Comparison of ENCODE assay signal across 12 mouse cellular contexts in genomic region chr5:149748640-149749580, GRCm38 (mm10).
DNase-seq lines count a peak whose midpoint lies in the region; TF ChIP-seq lines count a peak whose summit lies in the region.
"Had no signal": no experiment of that assay in that cellular context is flagged by ENCODE, and none has a peak within 500 bp of the region (broad histone marks: within the 10 kb centered on the region; RNA-seq: fewer than 3 reads in every experiment).

No protein-coding gene starts in this region.

- intact Hi-C loops in gastrocnemius, postnatal 36 days (cut with DNase I) = no loop called here

- no peak for DNase-seq in layer of hippocampus, adult 2 months (ENCODE audit: low spot score in 2 of 2)
- no peak for DNase-seq in layer of hippocampus, adult 8-10 months (ENCODE audit: low spot score in 2 of 2)
- peak; percentile 81 for DNase-seq in ZHBTc4 (ENCODE audit: low read depth, low spot score)
- peak; percentile 20 for DNase-seq in induced T-regulatory cell, adult 2 months (ENCODE audit: low read depth)
- no peak for DNase-seq in gastrocnemius, postnatal 36 days
- no peak for DNase-seq in heart, embryonic 10.5 days (ENCODE audit: low spot score)
- DNase-seq: lung, postnatal 10 days had no signal

- H3K4me3 ChIP-seq in layer of hippocampus, adult 2 months = no peak overlapping the region
- H3K4me3 ChIP-seq in ES-Bruce4 (ENCODE audit: low read depth, low read length) = no peak overlapping the region
- no peak overlapping the region for H3K4me3 ChIP-seq in heart, embryonic 10.5 days
- H3K4me3 ChIP-seq: forebrain, embryonic 13.5 days; intestine, embryonic 15.5 days; midbrain, embryonic 12.5 days had no signal

- no peaks in the 10 kb centered on the region for H3K4me1 ChIP-seq in ES-Bruce4 (ENCODE audit: control insufficient read depth, insufficient read depth, low read length)
- no peaks in the 10 kb centered on the region for H3K4me1 ChIP-seq in heart, embryonic 10.5 days
- H3K4me1 ChIP-seq: forebrain, embryonic 13.5 days; intestine, embryonic 15.5 days; midbrain, embryonic 12.5 days had no signal

- H3K9ac ChIP-seq in ES-Bruce4 (ENCODE audit: low read depth, poor library complexity, severe bottlenecking) = no peak overlapping the region
- H3K9ac ChIP-seq: forebrain, embryonic 13.5 days; intestine, embryonic 15.5 days; midbrain, embryonic 12.5 days had no signal

- peak; percentile 60 for TF ChIP-seq CTCF in layer of hippocampus, adult 2 months (conservative IDR thresholded peaks at IDR 0.05)
- peak; percentile 69 for TF ChIP-seq CTCF in ES-Bruce4 (IDR thresholded peaks at IDR 0.05; ENCODE audit: low read depth, low read length)

- TF ChIP-seq EP300 in ES-Bruce4 (IDR thresholded peaks at IDR 0.05; ENCODE audit: insufficient read depth, low read depth, low read length) = no peak

- no peak for TF ChIP-seq POLR2A in ES-Bruce4 (IDR thresholded peaks at IDR 0.05; ENCODE audit: insufficient read depth, low read length)

- no peaks in the 10 kb centered on the region for H3K36me3 ChIP-seq in ES-Bruce4 (ENCODE audit: control insufficient read depth, insufficient read depth, low read length, poor library complexity, severe bottlenecking)
- H3K36me3 ChIP-seq in heart, embryonic 10.5 days = peaks cover 18% of the 10 kb centered on the region
- H3K36me3 ChIP-seq: intestine, embryonic 15.5 days had no signal

- 83% methylated on average over 27 of the region's 27 CpGs for WGBS in heart, embryonic 10.5 days

- H3K9me3 ChIP-seq in ES-Bruce4 (replicated peaks; ENCODE audit: control insufficient read depth, insufficient read depth, low read length, poor library complexity, severe bottlenecking) = 0 out of 2 replicates have a peak, but pooled peaks cover 3% of the 10 kb centered on the region
- no peaks in the 10 kb centered on the region for H3K9me3 ChIP-seq in heart, embryonic 10.5 days
- H3K9me3 ChIP-seq: forebrain, embryonic 13.5 days; G1E; intestine, embryonic 15.5 days; midbrain, embryonic 12.5 days had no signal

- H3K27ac ChIP-seq in layer of hippocampus, adult 2 months = no peak overlapping the region
- no peak overlapping the region for H3K27ac ChIP-seq in ES-Bruce4 (ENCODE audit: insufficient read depth, low read length)
- H3K27ac ChIP-seq in heart, embryonic 10.5 days = no peak overlapping the region
- H3K27ac ChIP-seq: forebrain, embryonic 13.5 days; intestine, embryonic 15.5 days; midbrain, embryonic 12.5 days had no signal

- H3K27me3 ChIP-seq in ES-Bruce4 (ENCODE audit: control insufficient read depth, insufficient read depth, low read length, poor library complexity, severe bottlenecking) = no peaks in the 10 kb centered on the region
- no peaks in the 10 kb centered on the region for H3K27me3 ChIP-seq in heart, embryonic 10.5 days (ENCODE audit: insufficient read depth, poor library complexity, severe bottlenecking)
- H3K27me3 ChIP-seq: forebrain, embryonic 13.5 days; intestine, embryonic 15.5 days; midbrain, embryonic 12.5 days had no signal

Comparison
In these comparisons a context has a peak if more than half of its experiments do, and no peak if none do; other contexts are left out.
1. DNase-seq: peak in ZHBTc4 (single experiment) and induced T-regulatory cell, adult 2 months (single experiment); none in layer of hippocampus, adult 2 months (0 of 2), layer of hippocampus, adult 8-10 months (0 of 2), gastrocnemius, postnatal 36 days (0 of 2) and heart, embryonic 10.5 days (single experiment).